Mouse (Mus musculus): ENCODE measurements around the gene Avpr1a. TPM values are rescaled to one million over a fixed set of nuclear protein-coding genes. Genes with fewer than 3 reads are reported as not detected.

Gene Avpr1a
- 0.90 and 1.1 TPM in 2 replicates for polyA plus RNA-seq (2016; fragmentation: Nextera tagmentation; extraction: Ambion mirVana)

DNA sequence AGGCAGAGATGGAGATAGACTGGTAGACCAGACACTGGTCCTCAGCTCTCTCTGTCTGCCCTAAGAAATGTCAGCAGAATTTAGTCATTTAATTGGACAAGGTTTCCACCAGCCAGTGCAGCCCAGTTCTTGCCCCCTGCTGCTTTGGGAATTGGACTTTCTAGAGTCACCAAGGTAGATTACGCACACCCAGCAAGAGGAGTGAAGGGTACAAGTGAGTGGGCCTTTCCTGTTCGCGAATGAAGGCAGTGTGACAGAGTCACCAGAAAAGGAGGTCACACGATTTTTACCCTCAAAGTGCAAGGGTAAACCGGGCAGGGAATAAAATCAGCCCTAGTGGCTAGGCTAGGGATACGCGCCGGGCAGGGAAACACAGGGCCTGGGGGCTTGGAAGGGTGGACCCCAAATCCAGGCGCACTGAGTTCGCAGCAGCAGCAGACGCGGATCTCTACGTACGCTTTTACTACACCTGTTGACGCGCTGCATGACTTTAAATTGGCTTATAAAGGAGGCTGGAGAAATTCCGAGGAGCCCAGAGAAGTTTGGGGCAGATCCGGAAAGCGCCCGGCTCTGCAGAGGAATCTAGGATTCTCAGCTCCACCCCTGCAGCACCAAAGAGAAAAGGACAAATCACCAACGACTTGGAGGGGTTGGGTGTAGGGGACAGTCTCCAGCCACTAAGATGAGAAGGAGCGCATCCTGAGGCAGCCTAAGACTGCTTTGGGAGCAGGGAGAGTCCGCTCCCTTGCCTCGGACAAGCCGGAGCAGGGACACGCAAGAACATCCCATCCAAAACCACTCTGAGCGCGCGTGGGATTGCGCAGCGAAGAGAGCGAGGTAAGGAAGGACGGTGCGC, at the start of gene Avpr1a:
TSS of gene Avpr1a (plus strand) at position 639 of the 856 bp plus-strand sequence.
- H3K27ac ChIP-seq = no peak within 1 kb of the TSS
- peak; percentile 50 for ATAC-seq (ENCODE audit: low FRiP score)
- WGBS = 5% methylated on average over 34 of the region's 34 CpGs
- H3K9ac ChIP-seq = peak within 1 kb of the TSS; percentile 54
- H3K4me2 ChIP-seq (replicated peaks) = peak within 1 kb of the TSS; percentile 98
- no peaks in the 10 kb centered on the region for H3K9me3 ChIP-seq (replicated peaks)
- H3K4me3 ChIP-seq = peak within 1 kb of the TSS; percentile 51
- H3K36me3 ChIP-seq = no peaks in the 10 kb centered on the region
- peaks cover 17% of the 10 kb centered on the region for H3K4me1 ChIP-seq
- H3K27me3 ChIP-seq = peaks cover 43% of the 10 kb centered on the region

DNA sequence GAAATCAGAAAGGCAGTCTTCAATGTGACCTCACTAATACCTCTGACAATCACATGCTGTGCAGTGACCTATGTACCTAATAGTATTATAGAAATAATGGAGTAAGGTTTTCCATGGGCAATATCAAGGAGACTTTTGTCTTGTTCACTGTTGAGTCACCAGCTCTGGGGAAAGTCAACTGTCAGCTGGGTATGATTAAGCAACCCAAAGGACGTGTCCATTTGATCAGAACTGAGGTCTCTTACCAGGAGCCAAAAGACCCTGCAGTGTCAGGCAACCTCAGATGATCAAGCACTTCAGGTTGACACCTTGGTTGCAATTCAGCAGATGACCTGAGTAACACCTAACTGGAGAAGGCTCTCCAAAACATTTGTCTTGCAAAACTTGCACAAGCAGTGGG, 46.0 kb upstream of the Avpr1a start:
- Histone ChIP-seq H3K4me1 (no peaks in the 10 kb centered on the region), H3K36me3 (no peaks in the 10 kb centered on the region), H3K9me3 (replicated peaks) (no peaks in the 10 kb centered on the region), H3K27me3 (no peaks in the 10 kb centered on the region), H3K4me2 (replicated peaks) (no peak overlapping the region), H3K9ac (no peak overlapping the region), H3K27ac (no peak overlapping the region), H3K4me3 (no peak overlapping the region)
- WGBS = 66% methylated on average over 1 of the region's 1 CpGs
- ATAC-seq (ENCODE audit: low FRiP score) = no peak

DNA sequence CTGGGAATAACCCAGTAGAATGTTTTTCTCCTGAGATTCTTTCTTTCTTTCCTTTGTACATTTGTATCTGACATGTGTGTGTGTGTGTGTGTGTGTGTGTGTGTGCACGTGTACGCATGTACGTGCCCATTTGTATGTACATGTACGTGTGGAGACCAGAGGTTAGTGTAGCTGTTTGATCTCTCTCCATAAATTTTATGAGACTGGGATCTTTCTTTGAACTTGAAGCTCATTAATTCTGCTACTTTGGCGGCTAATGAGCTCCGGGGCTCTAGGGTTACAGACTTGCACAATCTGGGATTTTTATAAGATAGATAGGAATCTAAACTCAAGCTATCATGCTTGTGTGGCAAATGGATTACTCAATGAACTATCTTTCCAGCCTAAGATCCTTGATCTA, 42.0 kb upstream of the Avpr1a start:
- Histone ChIP-seq H3K36me3 (no peaks in the 10 kb centered on the region), H3K27ac (no peak overlapping the region), H3K9ac (no peak overlapping the region), H3K4me2 (replicated peaks) (no peak overlapping the region), H3K27me3 (no peaks in the 10 kb centered on the region), H3K4me1 (no peaks in the 10 kb centered on the region), H3K4me3 (no peak overlapping the region), H3K9me3 (replicated peaks) (no peaks in the 10 kb centered on the region)
- WGBS = 92% methylated on average over 6 of the region's 6 CpGs
- no peak for ATAC-seq (ENCODE audit: low FRiP score)

- Histone ChIP-seq H3K4me2 (replicated peaks) (no peak overlapping the region), H3K36me3 (no peaks in the 10 kb centered on the region), H3K27me3 (no peaks in the 10 kb centered on the region), H3K4me1 (no peaks in the 10 kb centered on the region), H3K27ac (no peak overlapping the region), H3K4me3 (no peak overlapping the region), H3K9me3 (replicated peaks) (no peaks in the 10 kb centered on the region), H3K9ac (no peak overlapping the region)
- WGBS = 88% methylated on average over 7 of the region's 7 CpGs
- ATAC-seq (ENCODE audit: low FRiP score) = no peak
Measured at GRCm38 (mm10) chr10:122408697-122409409, 39.4 kb upstream of the Avpr1a start.

DNA sequence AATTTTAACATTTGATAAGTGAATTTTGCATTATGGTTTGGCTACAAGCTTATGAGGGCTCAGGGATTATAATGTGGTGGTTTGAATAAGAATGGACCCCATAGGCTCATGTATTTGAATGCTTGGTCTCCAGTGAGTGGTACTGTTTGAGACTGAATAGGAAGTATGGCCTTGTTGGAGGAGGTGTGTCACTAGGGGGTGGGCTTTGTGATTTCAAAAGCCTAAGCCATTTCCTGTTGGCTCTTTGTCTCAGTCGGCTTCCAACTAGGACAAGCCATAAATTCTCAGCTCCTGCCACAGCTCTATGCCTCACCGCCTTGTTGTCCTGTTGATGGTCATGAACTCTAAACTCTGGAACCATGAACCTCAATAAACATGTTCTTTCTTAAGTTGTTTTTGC, 37.5 kb upstream of the Avpr1a start:
- Histone ChIP-seq H3K27me3 (no peaks in the 10 kb centered on the region), H3K4me1 (no peaks in the 10 kb centered on the region), H3K9me3 (replicated peaks) (no peaks in the 10 kb centered on the region), H3K9ac (no peak overlapping the region), H3K27ac (no peak overlapping the region), H3K4me2 (replicated peaks) (no peak overlapping the region), H3K36me3 (no peaks in the 10 kb centered on the region), H3K4me3 (no peak overlapping the region)
- 66% methylated on average over 2 of the region's 2 CpGs for WGBS
- no peak for ATAC-seq (ENCODE audit: low FRiP score)

GRCm38 (mm10) chr10:122432690-122433089, 15.6 kb upstream of the Avpr1a start:
- H3K27me3 ChIP-seq = no peaks in the 10 kb centered on the region
- H3K4me2 ChIP-seq (replicated peaks) = no peak overlapping the region
- no peak overlapping the region for H3K27ac ChIP-seq
- no peak for ATAC-seq (ENCODE audit: low FRiP score)
- no peaks in the 10 kb centered on the region for H3K36me3 ChIP-seq
- H3K9me3 ChIP-seq (replicated peaks) = no peaks in the 10 kb centered on the region
- no peaks in the 10 kb centered on the region for H3K4me1 ChIP-seq
- no peak overlapping the region for H3K9ac ChIP-seq
- 59% methylated on average over 4 of the region's 4 CpGs for WGBS
- no peak overlapping the region for H3K4me3 ChIP-seq

DNA sequence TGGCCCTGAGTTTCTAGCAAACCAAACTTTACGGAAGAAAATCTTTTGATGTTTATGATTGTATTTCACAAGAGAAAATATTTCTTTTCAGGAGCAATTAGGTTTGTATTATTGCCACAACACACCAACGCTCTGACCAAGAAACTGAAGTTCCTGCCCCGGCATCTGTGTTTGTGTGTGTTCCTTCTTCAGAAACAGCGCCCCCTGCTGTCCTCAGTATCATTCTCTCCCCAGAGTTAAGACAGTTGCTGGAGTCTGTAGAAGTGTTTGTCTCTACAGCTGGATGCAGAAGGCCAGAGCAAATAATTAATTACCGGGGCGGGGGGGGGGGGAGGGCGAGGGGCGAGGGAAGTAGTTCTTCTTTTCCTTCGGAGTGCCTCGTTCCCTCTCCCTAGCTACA, 1.0 kb upstream of the Avpr1a start:
- Histone ChIP-seq H3K36me3 (no peaks in the 10 kb centered on the region), H3K4me2 (replicated peaks) (no peak overlapping the region), H3K9me3 (replicated peaks) (no peaks in the 10 kb centered on the region), H3K4me1 (peaks cover 17% of the 10 kb centered on the region), H3K4me3 (no peak overlapping the region), H3K27me3 (peaks cover 43% of the 10 kb centered on the region), H3K9ac (no peak overlapping the region), H3K27ac (no peak overlapping the region)
- peak; percentile 54; the same call in 1 of the 2 replicates for ATAC-seq (ENCODE audit: low FRiP score)
- 30% methylated on average over 7 of the region's 10 CpGs for WGBS

- Histone ChIP-seq H3K4me2 (replicated peaks) (peak overlapping the region; percentile 98), H3K36me3 (no peaks in the 10 kb centered on the region), H3K27ac (no peak overlapping the region), H3K4me1 (peaks cover 17% of the 10 kb centered on the region), H3K4me3 (peak overlapping the region; percentile 51), H3K9me3 (replicated peaks) (no peaks in the 10 kb centered on the region), H3K9ac (peak overlapping the region; percentile 54), H3K27me3 (peaks cover 43% of the 10 kb centered on the region)
- ATAC-seq (ENCODE audit: low FRiP score) = peak; percentile 69
- 1% methylated on average over 70 of the region's 70 CpGs for WGBS
Measured at GRCm38 (mm10) chr10:122448717-122449611, 665 bp downstream of the Avpr1a start.

DNA sequence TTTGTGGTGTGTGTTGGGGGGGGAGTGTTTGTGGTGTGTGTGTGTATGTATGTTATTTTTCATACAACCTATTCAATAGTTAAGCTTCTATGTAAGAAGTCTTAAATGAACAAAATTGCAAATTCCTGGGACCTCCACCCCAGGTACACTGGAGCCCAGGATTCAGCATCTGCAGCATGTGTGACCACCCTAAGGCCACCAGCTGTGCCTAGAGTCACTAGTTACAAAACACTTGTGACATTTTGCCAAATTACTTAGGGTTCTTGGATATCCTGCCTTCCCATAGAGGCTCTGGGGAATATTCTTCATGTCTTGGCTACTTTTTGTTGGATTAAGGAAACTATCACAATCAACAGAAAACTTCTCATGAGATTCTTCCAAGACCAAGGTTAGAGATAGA, 1.6 kb downstream of the Avpr1a start:
- Histone ChIP-seq H3K4me3 (peak overlapping the region; percentile 51; the same call in 1 of the 2 replicates), H3K36me3 (no peaks in the 10 kb centered on the region), H3K9me3 (replicated peaks) (no peaks in the 10 kb centered on the region), H3K27me3 (peaks cover 43% of the 10 kb centered on the region), H3K4me2 (replicated peaks) (peak overlapping the region; percentile 98), H3K27ac (no peak overlapping the region), H3K4me1 (peaks cover 17% of the 10 kb centered on the region), H3K9ac (no peak overlapping the region)
- ATAC-seq (ENCODE audit: low FRiP score) = no peak

GRCm38 (mm10) chr10:122453466-122453865, 5.2 kb downstream of the Avpr1a start:
- no peak for ATAC-seq (ENCODE audit: low FRiP score)
- WGBS = 77% methylated on average over 3 of the region's 3 CpGs
- H3K4me1 ChIP-seq = peaks cover 11% of the 10 kb centered on the region
- H3K36me3 ChIP-seq = no peaks in the 10 kb centered on the region
- H3K27ac ChIP-seq = no peak overlapping the region
- H3K4me3 ChIP-seq = no peak overlapping the region
- no peak overlapping the region for H3K9ac ChIP-seq
- H3K4me2 ChIP-seq (replicated peaks) = no peak overlapping the region
- H3K9me3 ChIP-seq (replicated peaks) = no peaks in the 10 kb centered on the region
- peaks cover 27% of the 10 kb centered on the region for H3K27me3 ChIP-seq

DNA sequence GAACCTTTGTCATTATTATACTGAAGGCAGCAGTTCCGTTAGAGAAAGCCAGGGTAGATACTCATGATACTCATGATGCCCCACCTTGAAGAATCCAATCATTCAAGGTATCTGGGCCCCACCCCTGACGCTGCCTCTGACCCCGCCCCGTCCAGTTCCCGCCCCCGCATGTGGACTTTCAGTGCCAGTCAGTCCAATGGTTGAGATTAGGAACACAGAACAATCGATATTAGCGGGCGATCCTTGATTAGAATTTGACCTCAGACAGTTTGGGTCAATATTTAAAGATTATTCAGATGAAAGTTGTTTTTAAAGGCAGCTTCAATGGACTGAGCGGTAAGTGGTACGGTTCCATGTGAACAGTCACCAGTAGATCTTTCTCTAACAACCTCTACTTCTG, 7.5 kb downstream of the Avpr1a start:
- no peak for ATAC-seq (ENCODE audit: low FRiP score)
- WGBS = 89% methylated on average over 11 of the region's 11 CpGs
- H3K4me2 ChIP-seq (replicated peaks) = no peak overlapping the region
- no peak overlapping the region for H3K27ac ChIP-seq
- H3K9me3 ChIP-seq (replicated peaks) = no peaks in the 10 kb centered on the region
- H3K4me1 ChIP-seq = no peaks in the 10 kb centered on the region
- no peaks in the 10 kb centered on the region for H3K36me3 ChIP-seq
- H3K9ac ChIP-seq = no peak overlapping the region
- peaks cover 8% of the 10 kb centered on the region; the same call in 1 of the 2 replicates for H3K27me3 ChIP-seq
- H3K4me3 ChIP-seq = no peak overlapping the region

- no peak overlapping the region for H3K27ac ChIP-seq
- 84% methylated on average over 5 of the region's 5 CpGs for WGBS
- no peaks in the 10 kb centered on the region for H3K4me1 ChIP-seq
- H3K9me3 ChIP-seq (replicated peaks) = no peaks in the 10 kb centered on the region
- no peak overlapping the region for H3K4me2 ChIP-seq (replicated peaks)
- ATAC-seq (ENCODE audit: low FRiP score) = no peak
- no peaks in the 10 kb centered on the region for H3K36me3 ChIP-seq
- no peak overlapping the region for H3K9ac ChIP-seq
- H3K4me3 ChIP-seq = no peak overlapping the region
- no peaks in the 10 kb centered on the region for H3K27me3 ChIP-seq
Measured at GRCm38 (mm10) chr10:122476846-122477245, 28.5 kb downstream of the Avpr1a start.

Data from hindbrain, embryonic 12.5 days (tissue).